Mouse (Mus musculus): ENCODE results near the gene Prr36.

DNA sequence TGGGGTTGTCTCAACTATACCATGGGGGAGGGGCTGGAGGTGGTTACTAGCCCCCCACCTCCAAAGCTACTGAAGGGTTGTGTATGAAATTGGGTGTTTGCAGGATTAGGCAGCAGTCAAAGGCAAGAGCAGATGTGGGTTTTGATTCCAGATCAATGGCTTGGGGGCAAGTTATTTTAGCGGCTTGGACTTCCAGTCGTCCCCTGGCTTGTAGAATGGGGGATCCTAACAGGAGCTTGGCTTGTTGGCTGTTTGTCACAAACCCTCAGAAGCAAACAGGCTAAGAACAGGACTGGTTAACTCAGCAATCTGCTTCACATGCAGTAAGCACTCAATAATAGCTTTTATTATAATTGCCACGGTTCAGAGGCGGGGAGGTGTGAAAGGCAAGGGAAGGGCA lies 40.1 kb upstream of the Prr36 start:
- no peak for TF ChIP-seq CTCF (IDR thresholded peaks at IDR 0.05; ENCODE audit: control insufficient read depth, insufficient read depth, insufficient replicate concordance, low read depth, low read length)
- no peak for TF ChIP-seq POLR2A (IDR thresholded peaks at IDR 0.05; ENCODE audit: control insufficient read depth, low read depth, low read length)

All from testis, adult 2 months (tissue).